Mouse (Mus musculus): Measurements from ENCODE around the gene Sh3pxd2b.
"Not testable (repeated sequence)": the region's sequence is repeated elsewhere in the genome, so short reads cannot be mapped to it uniquely, and the experiment has no call there.

GRCm38 (mm10) chr11:32299865-32300264 is 47.8 kb upstream of the Sh3pxd2b start, which contains the start of gene Hbq1a:
- TF ChIP-seq POLR2A (IDR thresholded peaks at IDR 0.05; ENCODE audit: low read depth, low read length), result not testable (repeated sequence)
- peak; percentile 47 for TF ChIP-seq CTCF (conservative IDR thresholded peaks at IDR 0.05; ENCODE audit: insufficient read depth, insufficient read length, low read depth, low read length)

Data from kidney, adult 2 months (tissue).